Mouse (Mus musculus) heart, embryonic 12.5 days (tissue): Measurements from ENCODE around the gene Taf6l. TPM values are rescaled to one million over a fixed set of nuclear protein-coding genes. Genes with fewer than 3 reads are reported as not detected.
A peak's percentile ranks its signal among the peaks of the same experiment; 100 is the strongest.

Experiments
- ATAC-seq: fragments of 200-750 bp; cut with Nextera tagmentation; 2 replicates; pipeline ENCODE4 v1.8.0; 2017; ENCODE audit warnings: moderate TSS enrichment, moderate library complexity; ENCODE audit not compliant: insufficient number of reproducible peaks, low FRiP score
- H3K27ac ChIP-seq: fragments of 300-500 bp; sonication (generic); 2 replicates; pipeline ENCODE4 v1.5.1; 2016; ENCODE audit warnings: mild to moderate bottlenecking, moderate library complexity; ENCODE audit not compliant: poor library complexity, severe bottlenecking
- H3K27me3 ChIP-seq: fragments of 300-500 bp; sonication (generic); replicated peaks from 2 replicates; pipeline ENCODE4 v1.6.1; 2016; ENCODE audit warnings: mild to moderate bottlenecking, moderate library complexity
- H3K36me3 ChIP-seq: fragments of 300-500 bp; sonication (generic); 2 replicates; pipeline ENCODE4 v1.6.1; 2016; ENCODE audit warnings: mild to moderate bottlenecking, moderate library complexity
- H3K4me1 ChIP-seq: fragments of 300-500 bp; sonication (generic); replicated peaks from 2 replicates; pipeline ENCODE4 v1.6.1; 2016; ENCODE audit warnings: mild to moderate bottlenecking
- H3K4me2 ChIP-seq: fragments of 300-500 bp; sonication (generic); 2 replicates; pipeline ENCODE4 v1.6.1; 2016; ENCODE audit warnings: mild to moderate bottlenecking, moderate library complexity
- H3K4me3 ChIP-seq: fragments of 300-500 bp; sonication (generic); 2 replicates; pipeline ENCODE4 v1.5.1; 2016; ENCODE audit warnings: mild to moderate bottlenecking
- H3K9ac ChIP-seq: fragments of 300-500 bp; sonication (generic); 2 replicates; pipeline ENCODE4 v1.6.1; 2016; ENCODE audit warnings: mild to moderate bottlenecking, moderate library complexity
- H3K9me3 ChIP-seq: fragments of 300-500 bp; sonication (generic); replicated peaks from 2 replicates; pipeline ENCODE4 v1.6.1; 2016; ENCODE audit warnings: mild to moderate bottlenecking, moderate library complexity
- WGBS: fragments of 180-500 bp; shearing (Covaris S2); methylation state at CpG from one replicate; pipeline ENCODE4 v1.1.7; 2016; 5-methylcytosine and 5-hydroxymethylcytosine counted together
- polyA plus RNA-seq: library from polyadenylated mRNA; unstranded; fragments of >200 nt; fragmentation: Nextera tagmentation; extraction: Ambion mirVana; gene quantifications from 2 replicates; pipeline ENCODE4 v1.2.1, GENCODE M21; 2016

Taf6l gene
- polyA plus RNA-seq, 1 experiment from 2014 or later = 23.3 TPM

DNA sequence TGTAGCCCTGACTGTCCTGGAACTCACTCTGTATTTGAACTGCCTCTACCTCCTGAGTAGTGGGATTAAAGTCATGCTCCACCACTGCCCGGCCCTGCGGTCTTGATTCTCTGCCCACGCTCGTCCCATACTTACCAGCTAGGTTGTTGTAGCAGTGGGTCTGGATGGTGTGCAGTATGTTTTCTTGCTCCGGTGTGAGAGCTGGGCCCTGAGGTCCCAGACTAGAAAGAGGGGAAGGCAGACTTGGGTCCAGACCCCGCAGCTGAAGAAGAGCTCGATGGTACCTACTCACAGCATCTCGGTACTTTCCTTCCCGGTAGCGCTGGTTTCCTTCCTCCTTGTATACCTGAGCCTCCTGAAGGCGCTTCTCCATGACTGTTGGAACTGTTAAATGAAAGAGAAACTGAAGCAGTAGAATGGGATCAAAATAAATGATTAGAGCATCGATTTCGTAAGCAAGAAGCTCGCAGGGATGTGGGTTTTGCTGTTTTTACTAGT, 32.1 kb upstream of the Taf6l start:
- Histone ChIP-seq H3K4me1 (peaks cover 26% of the 10 kb centered on the region), H3K36me3 (peaks cover 39% of the 10 kb centered on the region), H3K27me3 (no peaks in the 10 kb centered on the region), H3K4me3 (peak overlapping the region; percentile 97), H3K9me3 (no peaks in the 10 kb centered on the region), H3K27ac (peak overlapping the region; percentile 99), H3K4me2 (peak overlapping the region; percentile 95), H3K9ac (peak overlapping the region; percentile 86)
- WGBS = 26% methylated on average over 14 of the region's 14 CpGs
- ATAC-seq = no peak

DNA sequence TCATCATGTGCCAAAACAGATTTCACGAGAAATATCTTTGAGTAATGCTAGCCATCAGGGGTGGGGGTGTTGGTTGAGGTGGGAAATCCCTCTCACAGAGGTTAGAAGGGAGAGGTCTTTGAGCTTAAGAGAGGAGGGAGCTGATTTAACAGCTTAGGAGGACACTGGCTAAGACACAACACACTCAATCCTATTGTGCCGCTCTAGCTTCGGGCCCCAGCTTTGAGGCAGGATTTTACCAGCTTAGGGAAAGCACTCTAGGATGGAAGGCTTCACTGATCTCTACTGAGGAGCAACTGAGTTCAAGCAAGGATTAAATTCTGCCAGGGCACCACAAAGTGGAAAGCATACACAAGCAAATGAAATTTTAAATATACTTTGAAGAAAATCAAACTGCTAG, 30.8 kb upstream of the Taf6l start:
- 82% methylated on average over 3 of the region's 3 CpGs for WGBS
- Histone ChIP-seq H3K4me2 (peak overlapping the region; percentile 17; the same call in 1 of the 2 replicates), H3K27me3 (no peaks in the 10 kb centered on the region)

DNA sequence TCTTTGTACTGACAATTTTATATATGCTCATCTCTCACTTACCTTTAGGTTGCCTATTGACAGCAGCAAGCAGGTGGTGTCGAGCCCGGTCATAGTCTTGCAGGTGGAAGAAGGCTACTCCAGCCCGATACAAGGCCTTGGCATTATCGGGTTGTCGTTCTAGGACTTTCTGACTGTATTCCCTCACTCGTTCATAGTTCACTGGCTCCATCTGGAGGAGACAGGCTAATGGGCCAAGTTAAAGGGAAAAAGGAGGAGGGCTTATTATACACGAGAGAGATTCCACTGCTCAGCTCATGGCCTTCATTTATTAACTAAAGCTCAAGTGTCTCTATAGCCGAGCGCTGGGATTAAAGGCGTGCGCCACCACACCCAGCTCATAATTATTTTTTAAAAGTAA, 29.6 kb upstream of the Taf6l start:
- H3K36me3 ChIP-seq = peaks cover 54% of the 10 kb centered on the region
- no peak for ATAC-seq
- no peak overlapping the region for H3K4me2 ChIP-seq
- H3K4me3 ChIP-seq = no peak overlapping the region
- no peak overlapping the region for H3K27ac ChIP-seq
- no peaks in the 10 kb centered on the region for H3K27me3 ChIP-seq
- no peak overlapping the region for H3K9ac ChIP-seq
- H3K4me1 ChIP-seq = peaks cover 15% of the 10 kb centered on the region
- WGBS = 81% methylated on average over 11 of the region's 11 CpGs
- no peaks in the 10 kb centered on the region for H3K9me3 ChIP-seq

More for the DNA sequence above, 30.8 kb upstream of the Taf6l start:
- no peak for ATAC-seq
- no peak overlapping the region for H3K4me3 ChIP-seq
- peak overlapping the region; percentile 30; the same call in 1 of the 2 replicates for H3K9ac ChIP-seq
- H3K36me3 ChIP-seq = peaks cover 45% of the 10 kb centered on the region
- no peaks in the 10 kb centered on the region for H3K9me3 ChIP-seq
- no peak overlapping the region for H3K27ac ChIP-seq
- H3K4me1 ChIP-seq = peaks cover 18% of the 10 kb centered on the region

DNA sequence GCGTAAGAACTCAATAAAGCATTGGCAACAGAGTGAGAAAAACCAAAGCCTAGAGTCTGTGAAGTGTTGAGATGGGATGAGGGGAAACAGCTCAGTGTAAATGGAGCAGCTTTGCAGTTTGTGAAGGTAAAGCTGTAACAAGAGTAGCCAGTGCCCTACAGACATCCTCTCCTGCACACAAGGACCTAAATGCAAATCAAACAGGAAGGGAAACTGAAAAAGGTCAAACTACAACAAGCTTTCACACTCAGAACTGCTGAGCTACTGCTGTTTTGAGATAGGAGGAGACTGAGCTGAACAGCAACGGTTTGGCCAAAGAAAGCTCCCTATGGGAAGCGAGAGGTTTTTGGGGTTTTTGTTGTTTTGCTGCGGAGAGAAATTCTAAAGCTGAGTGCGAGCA, 20.6 kb upstream of the Taf6l start:
- no peak overlapping the region for H3K4me3 ChIP-seq
- peaks cover 12% of the 10 kb centered on the region for H3K4me1 ChIP-seq
- H3K9me3 ChIP-seq = no peaks in the 10 kb centered on the region
- 89% methylated on average over 5 of the region's 5 CpGs for WGBS
- no peaks in the 10 kb centered on the region for H3K27me3 ChIP-seq
- H3K9ac ChIP-seq = no peak overlapping the region
- no peak overlapping the region for H3K27ac ChIP-seq
- no peak overlapping the region for H3K4me2 ChIP-seq
- no peak for ATAC-seq
- peaks cover 64% of the 10 kb centered on the region for H3K36me3 ChIP-seq

DNA sequence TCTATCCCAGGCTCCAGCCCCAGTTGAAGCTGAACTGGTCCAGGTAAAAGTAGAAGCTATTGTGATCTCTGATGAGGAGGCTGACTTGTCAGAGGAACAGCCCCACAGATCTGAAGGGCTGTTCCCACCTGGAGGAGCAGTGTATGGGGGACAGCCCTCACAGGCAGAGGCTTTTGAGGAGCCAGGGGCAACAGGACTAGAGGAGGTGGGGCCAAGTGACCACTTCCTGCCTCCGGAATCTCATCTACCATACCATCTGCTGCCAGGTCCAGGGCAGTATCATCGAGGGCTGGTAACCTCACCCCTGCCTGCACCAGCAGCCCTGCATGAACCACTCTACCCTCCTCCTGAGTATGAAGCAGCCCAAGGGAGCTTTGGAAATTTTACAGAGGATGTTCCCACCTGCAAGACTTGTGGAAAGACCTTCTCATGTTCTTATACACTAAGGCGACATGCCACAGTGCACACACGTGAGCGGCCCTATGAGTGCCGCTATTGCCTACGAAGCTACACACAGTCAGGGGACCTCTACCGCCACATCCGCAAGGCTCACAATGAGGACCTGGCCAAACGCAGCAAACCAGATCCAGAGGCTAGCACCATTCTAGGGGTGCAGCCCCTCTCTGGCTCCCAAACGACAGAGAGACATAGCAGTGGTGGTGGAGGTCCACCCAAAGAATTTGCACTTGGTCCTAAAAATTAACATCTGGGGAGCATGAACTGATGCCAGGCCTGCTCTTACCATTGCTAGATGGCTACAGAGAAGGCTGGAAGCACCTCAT, 17.9 kb upstream of the Taf6l start:
- peaks cover 12% of the 10 kb centered on the region for H3K4me1 ChIP-seq
- no peaks in the 10 kb centered on the region for H3K27me3 ChIP-seq
- H3K36me3 ChIP-seq = peaks cover 43% of the 10 kb centered on the region
- whole genome bisulfite sequencing = 86% methylated on average over 11 of the region's 11 CpGs
- no peak overlapping the region for H3K27ac ChIP-seq
- ATAC-seq = no peak
- H3K4me3 ChIP-seq = no peak overlapping the region
- no peak overlapping the region for H3K4me2 ChIP-seq
- no peaks in the 10 kb centered on the region for H3K9me3 ChIP-seq
- H3K9ac ChIP-seq = no peak overlapping the region

DNA sequence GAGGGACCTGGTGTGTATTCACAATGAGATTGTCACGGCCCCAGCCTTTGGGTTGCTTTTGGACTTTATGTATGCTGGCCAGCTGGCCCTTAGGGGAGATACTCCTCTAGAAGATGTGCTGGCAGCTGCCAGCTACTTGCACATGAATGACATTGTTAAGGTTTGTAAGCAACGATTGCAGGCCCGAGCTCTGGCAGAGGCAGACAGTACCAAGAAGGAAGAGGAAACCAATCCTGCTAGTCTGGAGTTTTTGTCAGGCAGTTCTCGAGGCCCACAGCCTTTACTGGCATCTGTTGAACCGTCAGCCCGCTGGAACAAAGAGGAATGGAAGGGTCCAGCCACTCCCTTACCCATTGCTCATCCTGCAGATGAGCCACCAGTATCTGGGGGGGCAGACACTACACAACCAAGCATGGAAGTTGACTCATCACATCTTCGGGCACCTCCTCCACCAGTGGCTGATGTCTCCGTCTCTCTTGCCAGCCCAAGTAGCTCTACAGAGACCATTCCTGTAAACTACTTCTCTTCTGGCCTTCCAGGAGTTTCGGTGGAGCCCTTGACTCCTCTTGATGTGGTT, 17.1 kb upstream of the Taf6l start:
- H3K4me3 ChIP-seq = 0 out of 2 replicates have a peak overlapping the region, but pooled peaks have one; percentile 67
- H3K27me3 ChIP-seq = no peaks in the 10 kb centered on the region
- H3K27ac ChIP-seq = no peak overlapping the region
- ATAC-seq = no peak
- no peak overlapping the region for H3K9ac ChIP-seq
- H3K9me3 ChIP-seq = no peaks in the 10 kb centered on the region
- peaks cover 12% of the 10 kb centered on the region for H3K4me1 ChIP-seq
- H3K4me2 ChIP-seq = peak overlapping the region; percentile 72
- 85% methylated on average over 9 of the region's 9 CpGs for WGBS
- peaks cover 38% of the 10 kb centered on the region for H3K36me3 ChIP-seq

DNA sequence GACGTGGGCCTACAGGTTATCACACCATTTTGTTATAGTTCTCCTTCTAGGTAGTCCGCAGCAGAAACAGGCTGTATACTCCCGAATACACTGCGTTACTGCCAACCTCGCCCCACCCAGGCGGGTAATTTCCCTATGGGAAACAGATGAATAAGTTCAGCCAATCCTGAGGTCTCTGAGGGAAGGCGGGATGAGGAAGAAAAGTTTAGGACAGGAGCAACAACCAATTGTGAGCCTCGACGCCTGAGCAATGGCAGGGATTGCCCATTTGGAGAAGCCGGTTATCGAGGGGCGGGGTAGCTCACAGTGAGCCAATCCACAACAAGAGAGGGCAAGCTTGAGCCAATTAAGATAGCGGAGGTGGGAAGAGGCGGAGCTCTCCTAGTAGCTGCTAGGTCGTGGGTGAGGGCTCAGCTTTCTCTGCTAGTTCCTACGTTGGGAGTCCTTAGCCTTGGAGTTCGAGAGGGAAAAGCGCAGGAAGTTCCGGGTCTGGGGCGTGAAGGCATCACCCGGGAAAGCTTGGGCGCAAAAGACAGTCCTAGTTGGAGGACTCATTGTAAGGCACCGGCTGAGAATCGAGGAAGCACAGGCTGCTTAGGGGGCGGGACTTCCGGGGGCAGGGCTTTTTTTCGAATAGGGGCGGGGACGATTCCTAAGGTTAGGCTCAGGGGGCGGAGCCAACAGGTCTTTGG, 16.1 kb upstream of the Taf6l start, which contains the start of gene Zbtb3:
Zbtb3 (plus strand) TSS at position 426 of the 692 bp plus-strand sequence.
- peak within 1 kb of the TSS; percentile 67 for H3K4me3 ChIP-seq
- peaks cover 28% of the 10 kb centered on the region for H3K36me3 ChIP-seq
- peak; percentile 97 for ATAC-seq
- peak within 1 kb of the TSS; percentile 69 for H3K27ac ChIP-seq
- no peaks in the 10 kb centered on the region for H3K9me3 ChIP-seq
- under 1% methylated on average over 29 of the region's 30 CpGs for WGBS
- peaks cover 17% of the 10 kb centered on the region for H3K4me1 ChIP-seq
- no peaks in the 10 kb centered on the region for H3K27me3 ChIP-seq
- H3K9ac ChIP-seq = peak within 1 kb of the TSS; percentile 64
- H3K4me2 ChIP-seq = peak within 1 kb of the TSS; percentile 72

DNA sequence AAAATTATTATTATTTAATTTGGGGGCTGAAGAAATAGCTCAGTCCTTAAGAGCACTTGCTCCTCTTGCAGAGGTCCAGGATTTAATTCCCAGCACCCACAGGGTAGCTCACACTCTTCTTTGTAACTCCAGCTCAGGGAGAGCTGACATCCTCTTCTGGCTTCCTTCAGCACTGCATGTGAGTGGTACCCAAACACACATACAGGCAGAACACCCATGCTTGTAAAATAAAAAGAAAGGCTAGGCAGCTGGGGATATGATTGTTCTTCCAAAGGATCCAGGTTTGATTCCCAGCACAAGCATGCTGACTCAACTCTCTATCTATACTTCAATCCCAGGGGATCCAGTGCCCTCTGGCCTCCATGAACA, 12.7 kb upstream of the Taf6l start:
- Histone ChIP-seq H3K9me3 (no peaks in the 10 kb centered on the region), H3K27me3 (no peaks in the 10 kb centered on the region), H3K9ac (no peak overlapping the region), H3K27ac (no peak overlapping the region), H3K4me1 (peaks cover 20% of the 10 kb centered on the region), H3K4me3 (no peak overlapping the region), H3K36me3 (peaks cover 25% of the 10 kb centered on the region), H3K4me2 (peak overlapping the region; percentile 85; the same call in 1 of the 2 replicates)
- ATAC-seq = no peak

DNA sequence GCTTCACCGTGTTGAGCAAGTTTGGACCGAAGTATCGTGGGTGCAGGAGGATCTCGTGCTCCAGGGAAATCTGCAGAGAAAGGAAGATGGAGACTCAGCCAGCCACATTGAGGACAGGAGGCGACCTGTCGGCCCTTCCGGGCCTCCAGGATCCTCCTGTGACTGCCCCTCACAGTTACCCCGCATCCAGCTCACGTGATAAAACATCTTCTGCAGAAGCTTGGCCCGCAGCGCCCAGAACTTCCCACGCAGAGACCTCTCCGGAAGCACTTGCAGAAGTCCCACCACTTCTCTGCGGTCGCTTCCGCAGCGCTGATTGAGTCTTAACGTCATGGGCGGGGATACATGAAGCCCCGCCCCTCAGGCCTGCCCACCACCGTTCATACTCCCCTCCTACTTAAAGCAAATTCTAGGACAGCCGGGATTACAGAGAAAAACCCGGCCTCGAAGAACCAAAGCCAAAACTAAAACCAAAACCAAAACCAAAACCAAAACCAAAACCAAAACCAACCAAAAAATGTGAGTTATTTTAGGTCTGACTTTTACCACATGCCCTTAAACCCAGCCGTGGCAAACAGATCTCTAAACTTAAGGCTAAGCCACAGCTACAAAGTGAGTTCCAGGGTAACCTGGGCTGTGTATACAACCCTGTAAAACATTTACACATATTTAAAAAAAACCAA, 12.2 kb upstream of the Taf6l start, which contains the start of gene Polr2g:
Polr2g (minus strand) TSS at position 314 of the 683 bp plus-strand sequence.
- Histone ChIP-seq H3K4me1 (peaks cover 14% of the 10 kb centered on the region), H3K27me3 (no peaks in the 10 kb centered on the region), H3K4me2 (peak within 1 kb of the TSS; percentile 85), H3K27ac (peak within 1 kb of the TSS; percentile 69), H3K9ac (peak within 1 kb of the TSS; percentile 89), H3K36me3 (peaks cover 28% of the 10 kb centered on the region), H3K4me3 (peak within 1 kb of the TSS; percentile 82), H3K9me3 (no peaks in the 10 kb centered on the region)
- 1% methylated on average over 25 of the region's 25 CpGs for WGBS
- peak; percentile 84 for ATAC-seq

DNA sequence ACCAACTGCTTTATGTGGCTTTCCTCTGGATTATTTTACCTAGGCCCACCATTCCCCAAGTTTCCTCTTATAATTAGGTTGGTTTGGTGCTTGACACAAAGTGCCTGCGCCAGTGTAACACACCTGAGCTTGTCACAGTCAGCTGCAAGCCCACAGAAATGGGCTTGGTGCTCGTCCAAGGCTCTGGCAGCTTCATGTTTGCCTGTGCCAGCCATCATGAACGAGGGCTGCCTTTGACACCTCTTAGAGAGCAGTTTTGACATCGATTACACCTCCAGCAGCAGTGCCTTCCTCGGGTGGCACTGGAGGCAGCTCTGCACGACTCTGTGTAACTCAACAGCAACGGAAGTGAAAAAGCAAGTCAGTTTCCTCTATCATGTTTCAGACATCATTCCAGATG, 4.0 kb upstream of the Taf6l start:
- ATAC-seq = no peak
- H3K4me1 ChIP-seq = peaks cover 6% of the 10 kb centered on the region
- no peaks in the 10 kb centered on the region for H3K9me3 ChIP-seq
- no peak overlapping the region for H3K4me2 ChIP-seq
- no peak overlapping the region for H3K9ac ChIP-seq
- H3K27me3 ChIP-seq = no peaks in the 10 kb centered on the region
- peaks cover 38% of the 10 kb centered on the region for H3K36me3 ChIP-seq
- 70% methylated on average over 7 of the region's 7 CpGs for WGBS
- H3K4me3 ChIP-seq = no peak overlapping the region
- no peak overlapping the region for H3K27ac ChIP-seq
